In genomic region chr14:110754484-110755307, GRCm38 (mm10) we compare ENCODE assay signal across 8 mouse cellular contexts. TPM values are rescaled to one million over a fixed set of nuclear protein-coding genes. Genes with fewer than 3 reads are reported as not detected.
DNase-seq lines count a peak whose midpoint lies in the region; ATAC-seq and TF ChIP-seq lines count a peak whose summit lies in the region.

TSS of gene Slitrk6 (minus strand) at chr14:110755149.

- peak within 1 kb of the TSS; percentile 53 for H3K9ac ChIP-seq in hindbrain, embryonic 16.5 days (ENCODE audit: low read depth, low read length)
- peak within 1 kb of the TSS; percentile 55 for H3K9ac ChIP-seq in lung, embryonic 16.5 days (ENCODE audit: low read length)
- H3K9ac ChIP-seq in stomach, embryonic 16.5 days (ENCODE audit: low read length) = peak within 1 kb of the TSS; percentile 55

- intact Hi-C loops in gastrocnemius, adult 2 months (cut with DNase I) = no loop called here

- H3K4me2 ChIP-seq in hindbrain, embryonic 16.5 days (ENCODE audit: low read length) = peak within 1 kb of the TSS; percentile 63
- H3K4me2 ChIP-seq in lung, embryonic 16.5 days (ENCODE audit: low read depth, low read length) = peak within 1 kb of the TSS; percentile 48
- H3K4me2 ChIP-seq in stomach, embryonic 16.5 days (ENCODE audit: low read depth, low read length) = peak within 1 kb of the TSS; percentile 44

- H3K9me3 ChIP-seq in hindbrain, embryonic 16.5 days (ENCODE audit: control insufficient read depth, low read length) = 0 out of 2 replicates have a peak, but pooled peaks cover 5% of the 10 kb centered on the region
- no peaks in the 10 kb centered on the region for H3K9me3 ChIP-seq in lung, embryonic 16.5 days (ENCODE audit: control insufficient read depth, low read length)
- peaks cover 14% of the 10 kb centered on the region for H3K9me3 ChIP-seq in stomach, embryonic 16.5 days (replicated peaks; ENCODE audit: control insufficient read depth, low read length)

- no peak within 1 kb of the TSS for H3K27ac ChIP-seq in gastrocnemius, adult 2 months
- no peak within 1 kb of the TSS for H3K27ac ChIP-seq in hindbrain, embryonic 16.5 days (ENCODE audit: low read depth, low read length)
- H3K27ac ChIP-seq in lung, embryonic 16.5 days (ENCODE audit: low read length) = peak within 1 kb of the TSS; percentile 41; the same call in 1 of the 2 replicates
- peak within 1 kb of the TSS; percentile 79 for H3K27ac ChIP-seq in stomach, embryonic 16.5 days (ENCODE audit: low read length)

- TF ChIP-seq CTCF in gastrocnemius, adult 2 months (IDR thresholded peaks at IDR 0.05) = peak; percentile 29; the same call in 1 of the 2 replicates

- no peak for DNase-seq in gastrocnemius, adult 2 months
- no peak for DNase-seq in gastrocnemius, adult 18-20 months (ENCODE audit: low spot score)
- DNase-seq in embryo, embryonic 10 days (ENCODE audit: low spot score) = peak; percentile 54
- no peak for DNase-seq in adrenal gland, postnatal 25 days
- no peak for DNase-seq in thymus, postnatal 4 days

- no peaks in the 10 kb centered on the region for H3K4me1 ChIP-seq in hindbrain, embryonic 16.5 days (ENCODE audit: control insufficient read depth, insufficient read depth, low read depth, low read length)
- no peaks in the 10 kb centered on the region for H3K4me1 ChIP-seq in lung, embryonic 16.5 days (replicated peaks; ENCODE audit: control insufficient read depth, insufficient read depth, low read length)
- H3K4me1 ChIP-seq in stomach, embryonic 16.5 days (ENCODE audit: control insufficient read depth, insufficient read depth, low read length) = no peaks in the 10 kb centered on the region

- no peaks in the 10 kb centered on the region for H3K27me3 ChIP-seq in hindbrain, embryonic 16.5 days (replicated peaks; ENCODE audit: control insufficient read depth, insufficient read depth, low read length)
- H3K27me3 ChIP-seq in lung, embryonic 16.5 days (ENCODE audit: control insufficient read depth, insufficient read depth, low read depth, low read length) = no peaks in the 10 kb centered on the region
- H3K27me3 ChIP-seq in stomach, embryonic 16.5 days (ENCODE audit: control insufficient read depth, insufficient read depth, low read length) = no peaks in the 10 kb centered on the region

- ATAC-seq in hindbrain, embryonic 16.5 days = peak; percentile 97
- ATAC-seq in lung, embryonic 16.5 days (ENCODE audit: low read depth) = peak; percentile 91
- ATAC-seq in stomach, embryonic 16.5 days (ENCODE audit: insufficient read depth, low FRiP score) = peak; percentile 85

- 21% methylated on average over 11 of the region's 11 CpGs for WGBS in hindbrain, embryonic 16.5 days
- 26% methylated on average over 11 of the region's 11 CpGs for WGBS in lung, embryonic 16.5 days
- WGBS in stomach, embryonic 16.5 days = 15% methylated on average over 11 of the region's 11 CpGs

- peak within 1 kb of the TSS; percentile 50 for H3K4me3 ChIP-seq in gastrocnemius, adult 2 months
- peak within 1 kb of the TSS; percentile 41 for H3K4me3 ChIP-seq in hindbrain, embryonic 16.5 days (ENCODE audit: low read length)
- H3K4me3 ChIP-seq in lung, embryonic 16.5 days (ENCODE audit: low read length) = peak within 1 kb of the TSS; percentile 50
- peak within 1 kb of the TSS; percentile 45 for H3K4me3 ChIP-seq in stomach, embryonic 16.5 days (replicated peaks; ENCODE audit: low read length)

- H3K36me3 ChIP-seq in hindbrain, embryonic 16.5 days (ENCODE audit: control insufficient read depth, insufficient read depth, low read length) = no peaks in the 10 kb centered on the region
- H3K36me3 ChIP-seq in lung, embryonic 16.5 days (ENCODE audit: control insufficient read depth, insufficient read depth, low read length) = peaks cover 7% of the 10 kb centered on the region; the same call in 1 of the 2 replicates
- H3K36me3 ChIP-seq in stomach, embryonic 16.5 days (ENCODE audit: control insufficient read depth, insufficient read depth, low read length) = peaks cover 18% of the 10 kb centered on the region

RNA-seq across cellular contexts. Expression of gene Slitrk6, which starts in this region (rescaled TPM):
- under 1 TPM in 1 of 2 experiments, not detected in 1; 0.28 TPM for total RNA-seq in gastrocnemius, adult 2 months (2021)
- total RNA-seq in gastrocnemius, adult 18-20 months (2021) = under 1 TPM; 0.09 to 0.11 TPM
- polyA plus RNA-seq in hindbrain, embryonic 16.5 days (2015; fragmentation: Nextera tagmentation; extraction: Ambion mirVana) = 3.0 and 3.3 TPM in 2 replicates
- 9.1 and 12.0 TPM in 2 replicates for polyA plus RNA-seq in lung, embryonic 16.5 days (2015; fragmentation: Nextera tagmentation; extraction: Ambion mirVana)
- 33.2 and 34.0 TPM in 2 replicates for polyA plus RNA-seq in stomach, embryonic 16.5 days (2015; fragmentation: Nextera tagmentation; extraction: Ambion mirVana)
- 0.27 and 0.43 TPM in 2 replicates for total RNA-seq in adrenal gland, postnatal 25 days (2021)

Comparison
In these comparisons a context has a peak if more than half of its experiments do, and no peak if none do; other contexts are left out.
1. H3K27ac ChIP-seq: peak in lung, embryonic 16.5 days (single experiment) and stomach, embryonic 16.5 days (single experiment); none in gastrocnemius, adult 2 months (single experiment) and hindbrain, embryonic 16.5 days (single experiment).
2. Peak in every context shown above with its lines, with median percentiles within 50 percentile points of each other: H3K4me3 ChIP-seq, ATAC-seq, H3K4me2 ChIP-seq and H3K9ac ChIP-seq.